15 mouse cellular contexts compared by ENCODE assay signal in genomic region chr7:44900632-44901031, GRCm38 (mm10). TPM values are rescaled to one million over a fixed set of nuclear protein-coding genes. Genes with fewer than 3 reads are reported as not detected.
DNase-seq lines count a peak whose midpoint lies in the region; ATAC-seq and TF ChIP-seq lines count a peak whose summit lies in the region.
"Had no signal": no experiment of that assay in that cellular context is flagged by ENCODE, and none has a peak within 500 bp of the region (broad histone marks: within the 10 kb centered on the region; RNA-seq: fewer than 3 reads in every experiment).

No protein-coding gene starts in this region.

- peak overlapping the region; percentile 44; the same call in 1 of the 2 replicates for H3K27ac ChIP-seq in intestine, embryonic 15.5 days
- no peak overlapping the region for H3K27ac ChIP-seq in intestine, postnatal 0 days (ENCODE audit: low read depth, low read length)
- H3K27ac ChIP-seq in midbrain, embryonic 12.5 days (replicated peaks), result 0 out of 2 replicates have a peak overlapping the region, but pooled peaks have one; percentile 27
- no peak overlapping the region for H3K27ac ChIP-seq in midbrain, postnatal 0 days (ENCODE audit: low read depth, low read length)
- no peak overlapping the region for H3K27ac ChIP-seq in embryonic fibroblast, embryonic 13.5 days (ENCODE audit: insufficient read depth, low read length)
- H3K27ac ChIP-seq in midbrain, embryonic 13.5 days, result peak overlapping the region; percentile 36; the same call in 1 of the 2 replicates

- no peak overlapping the region for H3K9ac ChIP-seq in intestine, embryonic 15.5 days
- no peak overlapping the region for H3K9ac ChIP-seq in intestine, postnatal 0 days (ENCODE audit: low read depth, low read length)
- no peak overlapping the region for H3K9ac ChIP-seq in midbrain, embryonic 12.5 days (replicated peaks)
- no peak overlapping the region for H3K9ac ChIP-seq in midbrain, postnatal 0 days (replicated peaks; ENCODE audit: low read length, poor library complexity, severe bottlenecking)
- 0 out of 2 replicates have a peak overlapping the region, but pooled peaks have one; percentile 14 for H3K9ac ChIP-seq in midbrain, embryonic 13.5 days (replicated peaks)

- no peak for TF ChIP-seq CTCF in intestine, postnatal 0 days (IDR thresholded peaks at IDR 0.05; ENCODE audit: low read depth)
- no peak for TF ChIP-seq CTCF in midbrain, postnatal 0 days (IDR thresholded peaks at IDR 0.05)
- TF ChIP-seq CTCF in embryonic fibroblast, embryonic 13.5 days (IDR thresholded peaks at IDR 0.05; ENCODE audit: borderline replicate concordance, insufficient read depth, low read length), result no peak

- no peak overlapping the region for H3K4me2 ChIP-seq in intestine, embryonic 15.5 days (replicated peaks)
- no peak overlapping the region for H3K4me2 ChIP-seq in intestine, postnatal 0 days (replicated peaks; ENCODE audit: low read depth)
- no peak overlapping the region for H3K4me2 ChIP-seq in midbrain, embryonic 12.5 days (replicated peaks)
- no peak overlapping the region for H3K4me2 ChIP-seq in midbrain, postnatal 0 days (ENCODE audit: low read depth, low read length, poor library complexity, severe bottlenecking)
- H3K4me2 ChIP-seq in midbrain, embryonic 13.5 days (replicated peaks), result no peak overlapping the region

- no peak overlapping the region for H3K4me3 ChIP-seq in intestine, embryonic 15.5 days (replicated peaks)
- H3K4me3 ChIP-seq in intestine, postnatal 0 days (ENCODE audit: low read depth, low read length), result no peak overlapping the region
- H3K4me3 ChIP-seq in midbrain, embryonic 12.5 days, result no peak overlapping the region
- H3K4me3 ChIP-seq in midbrain, postnatal 0 days (ENCODE audit: low read depth, low read length), result no peak overlapping the region
- no peak overlapping the region for H3K4me3 ChIP-seq in embryonic fibroblast, embryonic 13.5 days (ENCODE audit: insufficient read depth, low read length)
- H3K4me3 ChIP-seq in midbrain, embryonic 13.5 days (replicated peaks), result no peak overlapping the region

- no peak for ATAC-seq in intestine, embryonic 15.5 days
- ATAC-seq in intestine, postnatal 0 days, result no peak
- ATAC-seq in midbrain, embryonic 12.5 days (ENCODE audit: low FRiP score, low read depth), result no peak
- ATAC-seq in midbrain, postnatal 0 days (ENCODE audit: low FRiP score), result no peak
- ATAC-seq in midbrain, embryonic 13.5 days, result no peak
- ATAC-seq: Patski had no signal

- H3K27me3 ChIP-seq in intestine, embryonic 15.5 days (replicated peaks), result no peaks in the 10 kb centered on the region
- no peaks in the 10 kb centered on the region for H3K27me3 ChIP-seq in intestine, postnatal 0 days (replicated peaks; ENCODE audit: control insufficient read depth, insufficient read depth, low read length)
- no peaks in the 10 kb centered on the region for H3K27me3 ChIP-seq in midbrain, embryonic 12.5 days
- no peaks in the 10 kb centered on the region for H3K27me3 ChIP-seq in midbrain, postnatal 0 days (ENCODE audit: insufficient read depth, low read length)
- no peaks in the 10 kb centered on the region for H3K27me3 ChIP-seq in midbrain, embryonic 13.5 days
- H3K27me3 ChIP-seq: CH12.LX, Patski had no signal

- 0 out of 2 replicates have a peak, but pooled peaks have one; percentile 6 for TF ChIP-seq POLR2A in embryonic fibroblast, embryonic 13.5 days (IDR thresholded peaks at IDR 0.05; ENCODE audit: low read depth, low read length)

- H3K36me3 ChIP-seq in intestine, embryonic 15.5 days, result peaks cover 32% of the 10 kb centered on the region
- peaks cover 43% of the 10 kb centered on the region for H3K36me3 ChIP-seq in intestine, postnatal 0 days (ENCODE audit: control insufficient read depth, insufficient read depth)
- peaks cover 60% of the 10 kb centered on the region for H3K36me3 ChIP-seq in midbrain, embryonic 12.5 days
- H3K36me3 ChIP-seq in midbrain, postnatal 0 days (ENCODE audit: insufficient read depth, low read length), result peaks cover 58% of the 10 kb centered on the region
- H3K36me3 ChIP-seq in midbrain, embryonic 13.5 days, result peaks cover 69% of the 10 kb centered on the region

- WGBS in intestine, embryonic 15.5 days, result 89% methylated on average over 11 of the region's 11 CpGs
- WGBS in intestine, postnatal 0 days, result 88% methylated on average over 11 of the region's 11 CpGs
- 90% methylated on average over 11 of the region's 11 CpGs for WGBS in midbrain, embryonic 12.5 days
- 90% methylated on average over 11 of the region's 11 CpGs for WGBS in midbrain, postnatal 0 days
- 83% methylated on average over 11 of the region's 11 CpGs for WGBS in midbrain, embryonic 13.5 days

- peaks cover 29% of the 10 kb centered on the region for H3K4me1 ChIP-seq in intestine, embryonic 15.5 days (replicated peaks)
- no peaks in the 10 kb centered on the region for H3K4me1 ChIP-seq in intestine, postnatal 0 days (replicated peaks; ENCODE audit: control insufficient read depth, insufficient read depth, low read length)
- H3K4me1 ChIP-seq in midbrain, embryonic 12.5 days, result peaks cover 43% of the 10 kb centered on the region
- peaks cover 12% of the 10 kb centered on the region for H3K4me1 ChIP-seq in midbrain, postnatal 0 days (ENCODE audit: insufficient read depth, low read length)
- 0 out of 2 replicates have a peak, but pooled peaks cover under 1% of the 10 kb centered on the region for H3K4me1 ChIP-seq in embryonic fibroblast, embryonic 13.5 days (ENCODE audit: control insufficient read depth, insufficient read depth, low read length)
- peaks cover 46% of the 10 kb centered on the region for H3K4me1 ChIP-seq in midbrain, embryonic 13.5 days (replicated peaks)

- no peak for DNase-seq in midbrain, postnatal 0 days (ENCODE audit: low spot score)
- DNase-seq in gastrocnemius, adult 8-10 months (ENCODE audit: low spot score in 2 of 2), result no peak
- DNase-seq: cerebellum, postnatal 36 days; left cerebral cortex, postnatal 4 days had no signal

- H3K9me3 ChIP-seq in intestine, embryonic 15.5 days, result no peaks in the 10 kb centered on the region
- no peaks in the 10 kb centered on the region for H3K9me3 ChIP-seq in intestine, postnatal 0 days (ENCODE audit: control insufficient read depth)
- H3K9me3 ChIP-seq in midbrain, embryonic 12.5 days, result no peaks in the 10 kb centered on the region
- no peaks in the 10 kb centered on the region for H3K9me3 ChIP-seq in midbrain, postnatal 0 days (ENCODE audit: low read length)
- H3K9me3 ChIP-seq in midbrain, embryonic 13.5 days, result no peaks in the 10 kb centered on the region

RNA-seq across cellular contexts. Expression of gene Fuz, which starts 4.8 kb away (rescaled TPM):
- polyA plus RNA-seq in intestine, embryonic 15.5 days (2015; fragmentation: Nextera tagmentation; extraction: Ambion mirVana), result 17.0 and 18.8 TPM in 2 replicates
- polyA plus RNA-seq in intestine, postnatal 0 days (2015; fragmentation: Nextera tagmentation; extraction: Ambion mirVana), result 11.1 and 12.1 TPM in 2 replicates
- 25.8 and 29.7 TPM in 2 replicates for polyA plus RNA-seq in midbrain, embryonic 12.5 days (2016; fragmentation: Nextera tagmentation; extraction: Ambion mirVana)
- 18.5 and 22.4 TPM in 2 replicates for total RNA-seq in midbrain, postnatal 0 days (2014; rRNA removed)
- 14.8 and 15.4 TPM in 2 replicates for polyA plus RNA-seq in midbrain, postnatal 0 days (2015; fragmentation: Nextera tagmentation; extraction: Ambion mirVana)
- polyA plus RNA-seq in embryonic fibroblast, embryonic 13.5 days (2011; ENCODE audit: insufficient read length, low read depth, missing spikeins), result 11.1 and 11.5 TPM in 2 replicates
- 24.2 and 26.9 TPM in 2 replicates for polyA plus RNA-seq in midbrain, embryonic 13.5 days (2015; fragmentation: Nextera tagmentation; extraction: Ambion mirVana)
- total RNA-seq in gastrocnemius, adult 8-10 months (2022), result 10 to 100 TPM; 17.4 to 27.1 (median 18.7) TPM

RNA-seq across cellular contexts. Expression of gene Med25, which starts 8.1 kb away (rescaled TPM):
- polyA plus RNA-seq in intestine, embryonic 15.5 days (2015; fragmentation: Nextera tagmentation; extraction: Ambion mirVana), result 88.2 and 91.8 TPM in 2 replicates
- 60.0 and 62.9 TPM in 2 replicates for polyA plus RNA-seq in intestine, postnatal 0 days (2015; fragmentation: Nextera tagmentation; extraction: Ambion mirVana)
- polyA plus RNA-seq in midbrain, embryonic 12.5 days (2016; fragmentation: Nextera tagmentation; extraction: Ambion mirVana), result 177 and 180 TPM in 2 replicates
- 153 and 182 TPM in 2 replicates for total RNA-seq in midbrain, postnatal 0 days (2014; rRNA removed)
- 150 and 154 TPM in 2 replicates for polyA plus RNA-seq in midbrain, postnatal 0 days (2015; fragmentation: Nextera tagmentation; extraction: Ambion mirVana)
- polyA plus RNA-seq in embryonic fibroblast, embryonic 13.5 days (2011; ENCODE audit: insufficient read length, low read depth, missing spikeins), result 33.4 and 42.8 TPM in 2 replicates
- 151 and 162 TPM in 2 replicates for polyA plus RNA-seq in midbrain, embryonic 13.5 days (2015; fragmentation: Nextera tagmentation; extraction: Ambion mirVana)
- total RNA-seq in gastrocnemius, adult 8-10 months (2022), result 10 to 100 TPM; 64.0 to 79.1 (median 71.0) TPM

RNA-seq across cellular contexts. Expression of gene Ap2a1, which starts 28.7 kb away (rescaled TPM):
- polyA plus RNA-seq in intestine, embryonic 15.5 days (2015; fragmentation: Nextera tagmentation; extraction: Ambion mirVana), result 60.1 and 65.0 TPM in 2 replicates
- polyA plus RNA-seq in intestine, postnatal 0 days (2015; fragmentation: Nextera tagmentation; extraction: Ambion mirVana), result 42.8 and 44.1 TPM in 2 replicates
- polyA plus RNA-seq in midbrain, embryonic 12.5 days (2016; fragmentation: Nextera tagmentation; extraction: Ambion mirVana), result 91.0 and 92.9 TPM in 2 replicates
- 208 and 238 TPM in 2 replicates for total RNA-seq in midbrain, postnatal 0 days (2014; rRNA removed)
- polyA plus RNA-seq in midbrain, postnatal 0 days (2015; fragmentation: Nextera tagmentation; extraction: Ambion mirVana), result 128 and 129 TPM in 2 replicates
- polyA plus RNA-seq in embryonic fibroblast, embryonic 13.5 days (2011; ENCODE audit: insufficient read length, low read depth, missing spikeins), result 129 and 132 TPM in 2 replicates
- 98.1 and 98.6 TPM in 2 replicates for polyA plus RNA-seq in midbrain, embryonic 13.5 days (2015; fragmentation: Nextera tagmentation; extraction: Ambion mirVana)
- 10 to 100 TPM; 63.5 to 67.9 (median 65.5) TPM for total RNA-seq in gastrocnemius, adult 8-10 months (2022)

RNA-seq across cellular contexts. Expression of gene Ptov1, which starts 31.0 kb away (rescaled TPM):
- 239 and 253 TPM in 2 replicates for polyA plus RNA-seq in intestine, embryonic 15.5 days (2015; fragmentation: Nextera tagmentation; extraction: Ambion mirVana)
- 112 and 114 TPM in 2 replicates for polyA plus RNA-seq in intestine, postnatal 0 days (2015; fragmentation: Nextera tagmentation; extraction: Ambion mirVana)
- polyA plus RNA-seq in midbrain, embryonic 12.5 days (2016; fragmentation: Nextera tagmentation; extraction: Ambion mirVana), result 605 and 652 TPM in 2 replicates
- 484 and 500 TPM in 2 replicates for total RNA-seq in midbrain, postnatal 0 days (2014; rRNA removed)
- 430 and 439 TPM in 2 replicates for polyA plus RNA-seq in midbrain, postnatal 0 days (2015; fragmentation: Nextera tagmentation; extraction: Ambion mirVana)
- polyA plus RNA-seq in embryonic fibroblast, embryonic 13.5 days (2011; ENCODE audit: insufficient read length, low read depth, missing spikeins), result 144 and 160 TPM in 2 replicates
- polyA plus RNA-seq in midbrain, embryonic 13.5 days (2015; fragmentation: Nextera tagmentation; extraction: Ambion mirVana), result 524 and 584 TPM in 2 replicates
- 100 to 1,000 TPM; 146 to 178 (median 160) TPM for total RNA-seq in gastrocnemius, adult 8-10 months (2022)

RNA-seq across cellular contexts. Expression of gene Tsks, which starts 42.4 kb away (rescaled TPM):
- 0.14 TPM in 1 of 2 replicates, not detected in the other for polyA plus RNA-seq in intestine, embryonic 15.5 days (2015; fragmentation: Nextera tagmentation; extraction: Ambion mirVana)
- polyA plus RNA-seq in intestine, postnatal 0 days (2015; fragmentation: Nextera tagmentation; extraction: Ambion mirVana), result 0.13 TPM in 1 of 2 replicates, not detected in the other
- 0.20 TPM in 1 of 2 replicates, not detected in the other for polyA plus RNA-seq in midbrain, embryonic 12.5 days (2016; fragmentation: Nextera tagmentation; extraction: Ambion mirVana)
- not detected in 2 replicates for total RNA-seq in midbrain, postnatal 0 days (2014; rRNA removed)
- polyA plus RNA-seq in midbrain, postnatal 0 days (2015; fragmentation: Nextera tagmentation; extraction: Ambion mirVana), result 0.12 and 0.17 TPM in 2 replicates
- not detected in 2 replicates for polyA plus RNA-seq in embryonic fibroblast, embryonic 13.5 days (2011; ENCODE audit: insufficient read length, low read depth, missing spikeins)
- 0.17 TPM in 1 of 2 replicates, not detected in the other for polyA plus RNA-seq in midbrain, embryonic 13.5 days (2015; fragmentation: Nextera tagmentation; extraction: Ambion mirVana)
- total RNA-seq in gastrocnemius, adult 8-10 months (2022), result not detected
- total RNA-seq: adrenal gland, adult 18-20 months; CH12.LX; gastrocnemius, postnatal 10 days; hindbrain, postnatal 0 days; left cerebral cortex, postnatal 4 days; megakaryocyte progenitor cell, adult 5-6 weeks had no signal

Comparison
In these comparisons a context has a peak if more than half of its experiments do, and no peak if none do; other contexts are left out.
1. H3K27ac ChIP-seq: peak in intestine, embryonic 15.5 days (single experiment), midbrain, embryonic 12.5 days (single experiment) and midbrain, embryonic 13.5 days (single experiment); none in intestine, postnatal 0 days (single experiment), midbrain, postnatal 0 days (single experiment) and embryonic fibroblast, embryonic 13.5 days (single experiment).